Mouse (Mus musculus): Measurements from ENCODE around the gene Asic4.

Gene Asic4

DNA sequence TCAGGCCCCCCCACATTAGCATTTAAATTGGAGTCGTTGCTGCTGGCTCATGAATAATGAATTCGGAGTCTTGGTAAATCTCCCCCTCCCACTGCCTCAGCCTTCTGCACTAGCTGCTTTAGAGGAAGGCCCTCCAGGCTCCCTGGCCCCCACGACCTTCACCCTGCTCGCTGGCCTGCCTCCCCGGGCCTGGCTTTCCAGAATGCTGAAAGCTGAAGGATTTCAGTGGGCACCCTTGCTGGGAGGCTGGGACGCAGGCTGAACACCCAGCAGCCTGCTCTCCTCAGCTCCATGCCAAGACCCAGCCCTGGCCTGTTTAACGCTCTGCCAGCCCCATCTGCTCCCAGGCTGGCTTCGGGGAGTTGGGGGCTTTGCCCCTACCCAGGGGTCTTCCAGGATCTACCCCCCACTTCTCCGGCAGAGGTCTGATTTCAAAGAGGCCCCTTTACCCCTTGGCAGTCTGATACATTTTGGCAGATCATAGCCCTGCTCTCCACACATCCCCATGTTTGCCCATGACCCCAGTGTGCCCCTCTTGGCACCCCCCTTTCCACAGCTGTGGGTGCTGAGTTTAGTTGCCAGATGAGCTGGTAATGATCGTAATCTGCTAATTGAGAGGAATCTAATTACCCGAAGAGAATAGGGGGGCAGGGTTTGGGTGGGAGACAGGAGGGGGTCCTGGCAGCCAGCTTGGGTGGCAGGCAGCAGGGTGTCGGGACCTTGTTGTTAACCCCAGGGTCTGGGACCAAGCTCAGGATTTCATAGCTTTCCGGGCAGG, 6.8 kb upstream of the Asic4 start:
- DNase-seq (ENCODE audit: low spot score in 2 of 2) = no peak

DNA sequence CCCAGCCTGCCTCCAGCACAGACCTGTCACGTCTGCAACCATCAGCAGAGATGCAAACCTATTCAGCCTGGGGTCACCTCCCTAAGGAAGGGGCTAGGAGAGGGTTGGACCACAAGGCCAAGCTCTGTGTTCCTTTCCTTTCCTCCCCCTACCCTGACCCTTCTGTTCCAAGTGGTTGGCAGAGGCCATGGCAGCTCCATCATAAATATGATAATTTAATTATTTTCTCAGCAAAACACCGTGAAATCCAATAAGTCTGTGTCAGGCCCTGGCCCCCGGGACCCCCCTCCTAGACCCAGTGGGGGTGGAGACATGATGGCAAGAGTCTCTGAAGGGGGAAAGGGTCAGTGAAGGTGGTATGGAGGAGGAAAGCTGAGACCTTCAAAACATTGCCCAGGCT, 6.0 kb upstream of the Asic4 start:
- DNase-seq (ENCODE audit: low spot score in 2 of 2) = no peak

GRCm38 (mm10) chr1:75445141-75445701, 5.0 kb upstream of the Asic4 start:
- DNase-seq (ENCODE audit: low spot score in 2 of 2) = peak in 1 of 2 experiments; percentile 64

GRCm38 (mm10) chr1:75445751-75446611, 4.3 kb upstream of the Asic4 start:
- peak; percentile 72 to 75 for DNase-seq (ENCODE audit: low spot score in 2 of 2)

GRCm38 (mm10) chr1:75446656-75447055, 3.6 kb upstream of the Asic4 start:
- DNase-seq (ENCODE audit: low spot score in 2 of 2) = no peak

- DNase-seq (ENCODE audit: low spot score in 2 of 2) = no peak
Measured at GRCm38 (mm10) chr1:75447265-75448051, 2.8 kb upstream of the Asic4 start.

DNA sequence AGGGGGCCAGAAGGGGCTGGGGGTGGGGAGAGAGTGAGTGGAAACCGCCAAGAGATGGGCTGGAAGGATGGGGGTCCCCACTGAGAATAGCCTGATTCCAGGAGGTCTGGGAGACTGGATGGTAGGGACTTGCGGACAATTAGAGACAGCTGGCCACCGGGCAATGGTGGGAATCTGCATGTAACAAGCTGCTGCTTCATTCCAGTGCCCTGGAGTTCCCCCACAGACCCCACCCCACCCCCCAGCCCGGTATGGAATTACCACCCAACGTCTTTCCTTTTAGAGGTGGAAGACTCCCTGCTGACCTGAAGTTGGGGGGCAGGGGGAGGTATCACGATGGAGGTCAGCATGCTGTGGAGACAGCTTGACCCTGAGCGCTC, 2.2 kb upstream of the Asic4 start:
- no peak for DNase-seq (ENCODE audit: low spot score in 2 of 2)

GRCm38 (mm10) chr1:75448937-75449336, 1.3 kb upstream of the Asic4 start:
- DNase-seq (ENCODE audit: low spot score in 2 of 2) = no peak

GRCm38 (mm10) chr1:75449377-75450135, 680 bp upstream of the Asic4 start:
- DNase-seq (ENCODE audit: low spot score in 2 of 2) = no peak

DNA sequence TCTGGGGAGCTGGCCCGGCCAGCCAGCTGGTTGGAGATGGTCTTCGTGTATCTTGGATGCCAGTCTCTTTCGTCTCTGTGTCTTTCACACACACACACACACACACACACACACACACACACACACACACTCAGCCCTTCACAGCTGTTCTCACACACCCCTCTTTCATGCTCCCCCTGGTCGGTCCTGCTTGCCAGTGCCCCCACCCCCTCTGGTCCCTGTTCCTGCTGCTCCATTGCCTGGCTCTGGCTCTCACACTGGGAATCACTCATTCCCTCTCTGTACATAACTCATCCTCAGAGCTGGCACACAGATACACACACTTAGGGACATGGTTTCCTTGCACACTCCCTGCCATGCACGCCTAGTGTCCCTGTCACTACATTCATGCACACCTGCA, 1.7 kb downstream of the Asic4 start:
- no peak for DNase-seq (ENCODE audit: low spot score in 2 of 2)

GRCm38 (mm10) chr1:75455433-75455832, 5.2 kb downstream of the Asic4 start:
- DNase-seq (ENCODE audit: low spot score in 2 of 2) = no peak

DNA sequence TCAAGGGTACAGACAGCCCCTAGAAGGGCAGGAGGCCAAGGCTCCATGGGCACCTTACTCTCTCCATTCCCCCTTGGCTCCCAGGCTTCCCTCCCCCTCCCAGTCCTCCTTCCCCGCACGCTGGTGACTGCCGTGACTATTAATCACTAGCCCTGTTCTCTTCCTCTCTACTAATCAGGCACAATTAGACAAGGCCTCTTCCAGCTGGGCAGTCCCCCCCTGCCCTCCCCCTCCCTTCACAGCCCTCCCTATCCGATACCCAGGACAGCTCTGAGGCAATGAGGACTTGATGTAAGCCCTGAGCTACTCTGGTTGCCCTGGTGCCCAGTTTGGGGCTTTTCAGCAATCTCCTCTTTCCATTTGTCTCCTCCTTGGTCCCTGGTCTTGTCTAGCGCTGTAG, 5.7 kb downstream of the Asic4 start:
- no peak for DNase-seq (ENCODE audit: low spot score in 2 of 2)

DNA sequence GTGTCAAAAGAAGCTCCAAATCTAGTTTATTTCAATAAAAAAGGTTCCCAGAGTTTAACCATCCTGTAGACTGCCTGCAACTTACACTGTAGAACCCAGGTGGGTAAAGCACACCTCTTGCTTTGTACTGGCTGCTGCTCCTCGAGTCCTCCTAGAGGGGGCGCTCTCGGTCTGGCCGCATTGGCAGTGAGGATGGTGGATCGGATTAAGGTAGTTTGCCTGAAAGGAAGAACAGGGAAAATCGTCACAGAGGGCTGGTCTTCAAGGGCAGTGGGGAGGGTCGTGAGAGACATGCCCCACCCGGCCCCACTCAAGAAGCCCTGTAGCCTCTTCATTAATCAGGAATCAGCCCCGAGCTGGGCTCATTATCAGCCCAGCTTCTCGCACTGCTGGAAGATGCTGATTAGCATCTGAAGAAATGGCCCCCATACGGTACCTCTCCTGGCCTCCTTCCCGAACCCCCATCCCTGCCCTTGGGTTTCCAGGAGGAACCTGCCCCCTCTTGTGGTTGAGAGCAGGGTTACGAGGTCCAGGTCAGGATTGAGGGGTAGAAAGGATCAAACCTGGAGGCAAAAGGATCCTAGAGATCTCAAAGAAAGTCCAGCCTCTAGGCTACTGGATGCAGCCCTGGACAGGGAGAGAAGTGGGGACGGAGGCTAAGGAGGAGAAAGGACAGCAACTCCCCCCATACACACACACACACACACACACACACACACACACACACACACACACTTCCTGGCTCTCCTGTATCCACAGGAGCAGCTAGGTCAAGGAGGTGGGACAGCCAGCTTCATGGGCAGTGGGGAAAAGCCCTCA, 6.7 kb downstream of the Asic4 start:
- no peak for DNase-seq (ENCODE audit: low spot score in 2 of 2)

GRCm38 (mm10) chr1:75457710-75458024, 7.4 kb downstream of the Asic4 start:
- DNase-seq (ENCODE audit: low spot score in 2 of 2) = no peak

GRCm38 (mm10) chr1:75458025-75458788, 8.0 kb downstream of the Asic4 start:
- DNase-seq (ENCODE audit: low spot score in 2 of 2) = peak in 1 of 2 experiments; percentile 65

DNA sequence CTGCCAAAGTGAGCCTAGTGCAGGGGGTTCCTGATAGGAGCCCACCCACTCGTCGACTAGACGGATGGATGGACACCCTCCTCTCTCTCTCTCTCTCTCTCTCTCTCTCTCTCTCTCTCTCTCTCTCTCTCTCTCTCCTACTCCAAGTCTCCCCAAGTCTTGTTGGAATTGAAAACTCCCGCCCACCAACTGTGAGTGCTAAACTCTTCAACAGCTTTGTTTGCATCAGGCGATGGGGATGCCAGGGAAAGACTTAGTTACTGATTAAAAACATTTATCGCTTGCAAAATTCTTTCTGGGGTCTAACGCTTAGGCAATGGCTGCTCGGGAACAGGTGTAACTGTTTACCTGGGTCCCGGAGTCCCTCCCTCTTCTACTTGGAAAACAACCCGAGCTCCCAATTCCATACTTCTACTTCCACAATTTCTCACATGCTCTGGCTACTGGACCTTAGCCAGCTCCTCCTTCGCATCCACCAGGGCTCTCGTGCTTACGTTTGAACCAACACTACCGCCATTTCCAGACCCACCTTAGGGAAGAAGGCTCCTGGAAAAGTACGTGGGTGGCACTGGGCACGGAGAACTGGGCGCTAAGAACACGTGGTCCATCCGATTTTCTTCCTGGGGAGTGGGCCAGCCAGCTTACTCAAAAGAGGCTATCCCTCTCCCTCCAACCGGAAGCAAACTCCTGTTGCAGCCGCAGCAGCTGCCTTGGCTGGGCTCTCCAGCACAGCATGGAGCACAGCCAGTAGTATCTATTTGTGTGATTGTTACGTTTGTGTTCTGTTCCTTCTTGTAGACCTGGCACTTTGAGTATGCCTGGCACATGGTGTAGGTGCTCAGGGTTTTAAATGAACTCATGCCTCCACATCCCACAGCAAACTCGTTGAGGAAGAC, 8.8 kb downstream of the Asic4 start:
- DNase-seq (ENCODE audit: low spot score in 2 of 2) = peak; percentile 74 to 81

GRCm38 (mm10) chr1:75460297-75460696, 10.1 kb downstream of the Asic4 start:
- no peak for DNase-seq (ENCODE audit: low spot score in 2 of 2)

- no peak for DNase-seq (ENCODE audit: low spot score in 2 of 2)
Measured at GRCm38 (mm10) chr1:75462636-75463035, 12.4 kb downstream of the Asic4 start.
